Mouse (Mus musculus) kidney, adult 2 months (tissue): ENCODE data around the gene Trim2.

Experiments used
- CTCF ChIP-seq: fragments of 200-500 bp; conservative IDR thresholded peaks from 2 replicates; pipeline ENCODE4 v1.5.1; 2011; ENCODE audit warnings: low read depth, mild to moderate bottlenecking, control low read depth, low read length, moderate library complexity, mixed read lengths; ENCODE audit not compliant: insufficient read depth, insufficient read length
- POLR2A ChIP-seq: fragments of 200-500 bp; IDR thresholded peaks from one replicate; pipeline ENCODE4 v1.6.1; 2011; ENCODE audit warnings: low read depth, low read length, control low read depth

- TF ChIP-seq POLR2A (no peak), CTCF (no peak)
These were observed 12.8 kb upstream of the Trim2 start for GRCm38 (mm10) chr3:84319504-84319903.
